Mouse (Mus musculus) cortical plate, adult 2 months (tissue): ENCODE measurements around the gene Igfbp6. TPM values are rescaled to one million over a fixed set of nuclear protein-coding genes. Genes with fewer than 3 reads are reported as not detected.

Source experiments
- H3K27ac ChIP-seq: fragments of 200-500 bp; 2 replicates; pipeline ENCODE4 v1.5.1; 2012; ENCODE audit warnings: low read length, control low read depth, inconsistent platforms; ENCODE audit not compliant: insufficient read depth
- H3K4me1 ChIP-seq: fragments of 200-500 bp; 2 replicates; pipeline ENCODE4 v1.6.1; 2011; ENCODE audit warnings: low read length; ENCODE audit not compliant: control insufficient read depth, insufficient read depth
- H3K4me3 ChIP-seq: fragments of 200-500 bp; 2 replicates; pipeline ENCODE4 v1.5.1; 2011; ENCODE audit warnings: mild to moderate bottlenecking, low read length, control low read depth; ENCODE audit not compliant: insufficient read depth
- CTCF ChIP-seq: fragments of 200-500 bp; IDR thresholded peaks from 2 replicates; pipeline ENCODE4 v1.5.1; 2011; ENCODE audit warnings: mild to moderate bottlenecking, control low read depth, low read length; ENCODE audit not compliant: insufficient read depth; ENCODE audit errors: extremely low read depth
- POLR2A ChIP-seq: fragments of 200-500 bp; IDR thresholded peaks from 2 replicates; pipeline ENCODE4 v1.6.1; 2011; ENCODE audit warnings: mild to moderate bottlenecking, low read length, control low read depth; ENCODE audit not compliant: insufficient read depth; ENCODE audit errors: extremely low read depth
- polyA plus RNA-seq: library from polyadenylated mRNA; depleted of rRNA; stranded (reverse); fragments of >200 nt; gene quantifications from 2 replicates; pipeline ENCODE4 v1.2.3, GENCODE M21; 2012; rRNA removed

Gene Igfbp6
- polyA plus RNA-seq, 1 experiment = 69.5 TPM

GRCm38 (mm10) chr15:102188096-102188495 is 43.9 kb downstream of the Igfbp6 start:
- Histone ChIP-seq H3K4me3 (no peak overlapping the region), H3K4me1 (no peaks in the 10 kb centered on the region), H3K27ac (no peak overlapping the region)
- TF ChIP-seq POLR2A (no peak), CTCF (no peak)

- H3K4me3 ChIP-seq = no peak overlapping the region
- TF ChIP-seq CTCF (no peak), POLR2A (no peak)
- no peaks in the 10 kb centered on the region for H3K4me1 ChIP-seq
Measured at GRCm38 (mm10) chr15:102188883-102189282, 44.7 kb downstream of the Igfbp6 start.

GRCm38 (mm10) chr15:102191699-102192098 is 47.5 kb downstream of the Igfbp6 start:
- H3K4me3 ChIP-seq = no peak overlapping the region
- H3K4me1 ChIP-seq = no peaks in the 10 kb centered on the region
- no peak overlapping the region for H3K27ac ChIP-seq
- TF ChIP-seq POLR2A (no peak), CTCF (no peak)

More at GRCm38 (mm10) chr15:102188883-102189282, 44.7 kb downstream of the Igfbp6 start:
- no peak overlapping the region for H3K27ac ChIP-seq

GRCm38 (mm10) chr15:102192271-102192812 is 48.2 kb downstream of the Igfbp6 start:
- Histone ChIP-seq H3K4me3 (no peak overlapping the region), H3K27ac (no peak overlapping the region), H3K4me1 (no peaks in the 10 kb centered on the region)
- TF ChIP-seq CTCF (no peak), POLR2A (no peak)

- Histone ChIP-seq H3K4me3 (no peak overlapping the region), H3K4me1 (no peaks in the 10 kb centered on the region), H3K27ac (no peak overlapping the region)
- TF ChIP-seq CTCF = no peak
- TF ChIP-seq POLR2A = no peak
Measured at GRCm38 (mm10) chr15:102192820-102193386, 48.7 kb downstream of the Igfbp6 start.

GRCm38 (mm10) chr15:102193652-102194051 is 49.5 kb downstream of the Igfbp6 start:
- Histone ChIP-seq H3K4me3 (no peak overlapping the region), H3K4me1 (no peaks in the 10 kb centered on the region), H3K27ac (no peak overlapping the region)
- TF ChIP-seq CTCF = no peak
- no peak for TF ChIP-seq POLR2A

GRCm38 (mm10) chr15:102194439-102194838 is 50.3 kb downstream of the Igfbp6 start:
- no peak for TF ChIP-seq POLR2A
- TF ChIP-seq CTCF = no peak
- H3K4me3 ChIP-seq = no peak overlapping the region
- no peaks in the 10 kb centered on the region for H3K4me1 ChIP-seq
- no peak overlapping the region for H3K27ac ChIP-seq

- Histone ChIP-seq H3K27ac (no peak overlapping the region), H3K4me3 (no peak overlapping the region), H3K4me1 (no peaks in the 10 kb centered on the region)
- TF ChIP-seq CTCF (no peak), POLR2A (no peak)
Measured at GRCm38 (mm10) chr15:102195373-102195772, 51.2 kb downstream of the Igfbp6 start.

- peaks cover 1% of the 10 kb centered on the region; the same call in 1 of the 2 replicates for H3K4me1 ChIP-seq
- H3K4me3 ChIP-seq = no peak overlapping the region
- TF ChIP-seq CTCF (no peak), POLR2A (no peak)
- no peak overlapping the region for H3K27ac ChIP-seq
Measured at GRCm38 (mm10) chr15:102198841-102199240, 54.7 kb downstream of the Igfbp6 start.

Other genes with a start within 250 kb of the Igfbp6 start
- not detected in 2 replicates for gene Krt4, start 219.6 kb upstream of the Igfbp6 start, polyA plus RNA-seq
- 0.04 TPM in 1 of 2 replicates, not detected in the other for gene Krt79, start 204.0 kb upstream of the Igfbp6 start, polyA plus RNA-seq
- gene Krt78, start 190.1 kb upstream of the Igfbp6 start, polyA plus RNA-seq = 0.04 TPM in 1 of 2 replicates, not detected in the other
- gene Krt8, start 139.9 kb upstream of the Igfbp6 start, polyA plus RNA-seq = 0.25 TPM in 2 replicates
- gene Krt18, start 116.2 kb upstream of the Igfbp6 start, polyA plus RNA-seq = 0.30 and 0.46 TPM in 2 replicates
- gene Eif4b, start 70.6 kb upstream of the Igfbp6 start, polyA plus RNA-seq = 100 and 107 TPM in 2 replicates
- 19.4 and 20.5 TPM in 2 replicates for gene Tns2, start 43.9 kb upstream of the Igfbp6 start, polyA plus RNA-seq
- gene Spryd3, start 8.1 kb upstream of the Igfbp6 start, polyA plus RNA-seq = 152 and 156 TPM in 2 replicates
- 0.17 and 0.28 TPM in 2 replicates for gene Soat2, start 6.2 kb downstream of the Igfbp6 start, polyA plus RNA-seq
- gene Zfp740, start 58.9 kb downstream of the Igfbp6 start, polyA plus RNA-seq = 51.3 and 57.6 TPM in 2 replicates
- 34.6 and 39.7 TPM in 2 replicates for gene Csad, start 60.4 kb downstream of the Igfbp6 start, polyA plus RNA-seq
- gene Itgb7, start 87.6 kb downstream of the Igfbp6 start, polyA plus RNA-seq = 0.86 and 1.5 TPM in 2 replicates
- 11.3 and 12.3 TPM in 2 replicates for gene Rarg, start 113.2 kb downstream of the Igfbp6 start, polyA plus RNA-seq
- 0.04 and 0.15 TPM in 2 replicates for gene Gm9918, start 126.2 kb downstream of the Igfbp6 start, polyA plus RNA-seq
- 54.0 and 55.5 TPM in 2 replicates for gene Mfsd5, start 135.1 kb downstream of the Igfbp6 start, polyA plus RNA-seq
- 0.52 and 1.6 TPM in 2 replicates for gene Espl1, start 151.9 kb downstream of the Igfbp6 start, polyA plus RNA-seq
- 466 and 495 TPM in 2 replicates for gene Pfdn5, start 181.8 kb downstream of the Igfbp6 start, polyA plus RNA-seq
- 87.0 and 92.7 TPM in 2 replicates for gene Myg1, start 187.3 kb downstream of the Igfbp6 start, polyA plus RNA-seq
- gene Aaas, start 206.4 kb downstream of the Igfbp6 start, polyA plus RNA-seq = 20.2 and 23.2 TPM in 2 replicates
- 1.6 and 2.3 TPM in 2 replicates for gene Sp7, start 222.8 kb downstream of the Igfbp6 start, polyA plus RNA-seq